Mouse (Mus musculus) MEL (cell line): Measurements from ENCODE around the gene Neurl4. TPM values are rescaled to one million over a fixed set of nuclear protein-coding genes. Genes with fewer than 3 reads are reported as not detected.
A peak's percentile ranks its signal among the peaks of the same experiment; 100 is the strongest.

Experiments used
- DNase-seq: peaks from one replicate; pipeline ENCODE4 v3.0.0; 2011; ENCODE audit warnings: low read depth, low spot score
- H3K27ac ChIP-seq: 2 replicates; pipeline ENCODE4 v1.5.1; 2012; ENCODE audit warnings: low read depth, mild to moderate bottlenecking, control low read depth, low read length, moderate library complexity; ENCODE audit not compliant: control insufficient read depth
- H3K27me3 ChIP-seq, 2 experiments: fragments of 150-350 bp in 1 of 2; sonication (generic) in 1 of 2; 2 replicates each; pipeline ENCODE4 v1.6.1; 2012; ENCODE audit warnings: low read length in 2 of 2, mild to moderate bottlenecking in 2 of 2, improper control_type of control experiment in 1 of 2, moderate library complexity in 1 of 2; ENCODE audit not compliant: insufficient read depth in 2 of 2, control insufficient read depth in 1 of 2
- H3K36me3 ChIP-seq, 2 experiments: 2 replicates each; pipeline ENCODE4 v1.6.1; 2012 to 2014; ENCODE audit warnings: low read length in 2 of 2, improper control_type of control experiment in 1 of 2, inconsistent platforms in 1 of 2, mild to moderate bottlenecking in 1 of 2; ENCODE audit not compliant: insufficient read depth in 2 of 2, control insufficient read depth in 1 of 2
- H3K4me1 ChIP-seq, 2 experiments: fragments of 150-350 bp in 1 of 2; sonication (generic) in 1 of 2; 2 replicates each; pipeline ENCODE4 v1.6.1; 2012; ENCODE audit warnings: low read length in 2 of 2, improper control_type of control experiment in 1 of 2, mild to moderate bottlenecking in 1 of 2; ENCODE audit not compliant: insufficient read depth in 2 of 2, control insufficient read depth in 1 of 2
- H3K4me3 ChIP-seq, 2 experiments: fragments of 150-350 bp in 1 of 2; sonication (generic) in 1 of 2; 2 replicates each; pipeline ENCODE4 v1.5.1; 2012; ENCODE audit warnings: low read depth in 2 of 2, low read length in 2 of 2, mild to moderate bottlenecking in 2 of 2, moderate library complexity in 2 of 2, control low read depth in 1 of 2, improper control_type of control experiment in 1 of 2; ENCODE audit not compliant: control insufficient read depth in 1 of 2, insufficient read depth in 1 of 2
- H3K79me2 ChIP-seq: 2 replicates; pipeline ENCODE4 v1.6.1; 2012; ENCODE audit warnings: mild to moderate bottlenecking, low read length, moderate library complexity; ENCODE audit not compliant: control insufficient read depth, poor library complexity, insufficient read depth
- H3K9ac ChIP-seq: 2 replicates; pipeline ENCODE4 v1.6.1; 2012; ENCODE audit warnings: low read depth, mild to moderate bottlenecking, control low read depth, low read length, moderate library complexity; ENCODE audit not compliant: control insufficient read depth, poor library complexity, severe bottlenecking
- H3K9me3 ChIP-seq: fragments of 150-350 bp; sonication (generic); replicated peaks from 2 replicates; pipeline ENCODE4 v1.6.1; 2012; ENCODE audit warnings: mild to moderate bottlenecking, low read length, improper control_type of control experiment, moderate library complexity; ENCODE audit not compliant: insufficient read depth
- CHD1 ChIP-seq: IDR thresholded peaks from 2 replicates; pipeline ENCODE4 v1.6.1; 2012; ENCODE audit warnings: low read depth, mild to moderate bottlenecking, inconsistent platforms, low read length, improper control_type of control experiment
- CHD2 ChIP-seq: IDR thresholded peaks from 2 replicates; pipeline ENCODE4 v1.6.1; 2011; ENCODE audit warnings: low read length, improper control_type of control experiment
- CTCF ChIP-seq, 3 experiments: IDR thresholded peaks in 2 of 3; conservative IDR thresholded peaks in 1 of 3; 2 replicates each; pipeline ENCODE4 v1.5.1; 2011 to 2012; ENCODE audit warnings: low read length in 3 of 3, low read depth in 2 of 3, mild to moderate bottlenecking in 2 of 3, improper control_type of control experiment in 1 of 3, inconsistent platforms in 1 of 3, mixed read lengths in 1 of 3, moderate library complexity in 1 of 3; ENCODE audit not compliant: control insufficient read depth in 1 of 3, insufficient read depth in 1 of 3, poor library complexity in 1 of 3, severe bottlenecking in 1 of 3
- EP300 ChIP-seq, 2 experiments: IDR thresholded peaks; 2 replicates each; pipeline ENCODE4 v1.6.1; 2011; ENCODE audit warnings: improper control_type of control experiment in 2 of 2, low read length in 2 of 2, low read depth in 1 of 2, mild to moderate bottlenecking in 1 of 2
- ETS1 ChIP-seq: IDR thresholded peaks from 2 replicates; pipeline ENCODE4 v1.6.1; 2012; ENCODE audit warnings: low read depth, mild to moderate bottlenecking, inconsistent platforms, low read length, improper control_type of control experiment, moderate library complexity
- GATA1 ChIP-seq: IDR thresholded peaks from 2 replicates; pipeline ENCODE4 v1.6.1; 2011; ENCODE audit warnings: low read depth, low read length, improper control_type of control experiment
- HCFC1 ChIP-seq: IDR thresholded peaks from 2 replicates; pipeline ENCODE4 v1.6.1; 2012; ENCODE audit warnings: low read depth, mild to moderate bottlenecking, inconsistent platforms, low read length, improper control_type of control experiment, moderate library complexity
- JUND ChIP-seq: IDR thresholded peaks from 2 replicates; pipeline ENCODE4 v1.6.1; 2011; ENCODE audit warnings: low read depth, mild to moderate bottlenecking, improper control_type of control experiment, low read length
- KAT2A ChIP-seq: conservative IDR thresholded peaks from 2 replicates; pipeline ENCODE4 v1.6.1; 2012; ENCODE audit warnings: low read depth, low read length, improper control_type of control experiment, inconsistent platforms
- MAX ChIP-seq: IDR thresholded peaks from 2 replicates; pipeline ENCODE4 v1.6.1; 2011; ENCODE audit warnings: low read length, improper control_type of control experiment
- MEF2A ChIP-seq: IDR thresholded peaks from 2 replicates; pipeline ENCODE4 v1.6.1; 2014; ENCODE audit warnings: low read depth, mild to moderate bottlenecking, inconsistent platforms, low read length, improper control_type of control experiment; ENCODE audit not compliant: poor library complexity, insufficient replicate concordance, severe bottlenecking; ENCODE audit errors: extremely low read depth
- MXI1 ChIP-seq: IDR thresholded peaks from 2 replicates; pipeline ENCODE4 v1.6.1; 2011; ENCODE audit warnings: mild to moderate bottlenecking, low read depth, low read length, improper control_type of control experiment
- MYC ChIP-seq: IDR thresholded peaks from 2 replicates; pipeline ENCODE4 v1.6.1; 2011; ENCODE audit warnings: low read depth, mild to moderate bottlenecking, low read length, improper control_type of control experiment, moderate library complexity
- NELFE ChIP-seq: IDR thresholded peaks from 2 replicates; pipeline ENCODE4 v1.6.1; 2011; ENCODE audit warnings: low read depth, low read length, improper control_type of control experiment
- NRF1 ChIP-seq: IDR thresholded peaks from 2 replicates; pipeline ENCODE4 v1.6.1; 2014; ENCODE audit warnings: low read depth, mild to moderate bottlenecking, inconsistent platforms, low read length, improper control_type of control experiment, moderate library complexity; ENCODE audit not compliant: poor library complexity, insufficient read depth, severe bottlenecking
- POLR2A ChIP-seq, 2 experiments: IDR thresholded peaks; 2 replicates each; pipeline ENCODE4 v1.6.1; 2011 to 2012; ENCODE audit warnings: low read length in 2 of 2, mild to moderate bottlenecking in 2 of 2, control low read depth in 1 of 2, improper control_type of control experiment in 1 of 2, low read depth in 1 of 2, moderate library complexity in 1 of 2; ENCODE audit not compliant: control insufficient read depth in 1 of 2, insufficient read depth in 1 of 2, poor library complexity in 1 of 2
- POLR2AphosphoS2 ChIP-seq: IDR thresholded peaks from 2 replicates; pipeline ENCODE4 v1.6.1; 2011; ENCODE audit warnings: low read length, improper control_type of control experiment
- RCOR1 ChIP-seq: IDR thresholded peaks from 2 replicates; pipeline ENCODE4 v1.6.1; 2012; ENCODE audit warnings: low read depth, mild to moderate bottlenecking, inconsistent platforms, low read length, improper control_type of control experiment
- SIN3A ChIP-seq: IDR thresholded peaks from 2 replicates; pipeline ENCODE4 v1.6.1; 2012; ENCODE audit warnings: low read length, improper control_type of control experiment, inconsistent platforms
- TAL1 ChIP-seq: IDR thresholded peaks from 2 replicates; pipeline ENCODE4 v1.6.1; 2012; ENCODE audit warnings: mild to moderate bottlenecking, inconsistent platforms, low read length, moderate library complexity, mixed read lengths
- TBP ChIP-seq: IDR thresholded peaks from 2 replicates; pipeline ENCODE4 v1.8.0; 2011; ENCODE audit warnings: low read depth, low read length, improper control_type of control experiment
- TCF12 ChIP-seq: IDR thresholded peaks from 2 replicates; pipeline ENCODE4 v1.6.1; 2014; ENCODE audit warnings: low read depth, mild to moderate bottlenecking, inconsistent platforms, low read length, improper control_type of control experiment, moderate library complexity
- UBTF ChIP-seq: IDR thresholded peaks from 2 replicates; pipeline ENCODE4 v1.6.1; 2012; ENCODE audit warnings: low read depth, mild to moderate bottlenecking, inconsistent platforms, low read length, improper control_type of control experiment, moderate library complexity, borderline replicate concordance; ENCODE audit not compliant: insufficient read depth
- USF1 ChIP-seq: IDR thresholded peaks from 2 replicates; pipeline ENCODE4 v1.6.1; 2014; ENCODE audit warnings: low read depth, mild to moderate bottlenecking, inconsistent platforms, low read length, improper control_type of control experiment, moderate library complexity
- ZC3H11A ChIP-seq: IDR thresholded peaks from 2 replicates; pipeline ENCODE4 v1.6.1; 2012; ENCODE audit warnings: low read depth, mild to moderate bottlenecking, inconsistent platforms, low read length, improper control_type of control experiment
- ZKSCAN1 ChIP-seq: IDR thresholded peaks from 2 replicates; pipeline ENCODE4 v1.6.1; 2012; ENCODE audit warnings: low read depth, mild to moderate bottlenecking, inconsistent platforms, low read length, improper control_type of control experiment, moderate library complexity
- ZMIZ1 ChIP-seq: IDR thresholded peaks from 2 replicates; pipeline ENCODE4 v1.6.1; 2012; ENCODE audit warnings: low read depth, mild to moderate bottlenecking, inconsistent platforms, low read length, improper control_type of control experiment, moderate library complexity
- ZNF384 ChIP-seq: IDR thresholded peaks from 2 replicates; pipeline ENCODE4 v1.6.1; 2012; ENCODE audit warnings: low read depth, mild to moderate bottlenecking, inconsistent platforms, low read length, improper control_type of control experiment
- polyA plus RNA-seq, 2 experiments: library from polyadenylated mRNA; stranded (reverse) in 1 of 2; unstranded in 1 of 2; fragments of >175 nt in 1 of 2; fragments of >200 nt in 1 of 2; gene quantifications; 2 replicates each; pipeline versions ENCODE4 v1.2.1 to v1.2.4; 2012; ENCODE audit warnings: low replicate concordance in 2 of 2, low read depth in 1 of 2; ENCODE audit not compliant: insufficient read length in 2 of 2, insufficient read depth in 1 of 2, missing spikeins in 1 of 2
- total RNA-seq: library from RNA; depleted of rRNA; stranded (reverse); fragments of 300-350 nt; gene quantifications from 2 replicates; pipeline ENCODE4 v1.2.3, GENCODE M21; 2012

Gene Neurl4
- total and polyA plus RNA-seq, 3 experiments: 50.9 to 58.0 TPM; not detected in 1

- H3K36me3 ChIP-seq: peaks cover 0 to 15% of the 10 kb centered on the region in 2 experiments; a peak in 2 of 4 replicates
- no peak overlapping the region for H3K27ac ChIP-seq
- H3K4me3 ChIP-seq: no peak overlapping the region
- TF ChIP-seq SIN3A (0 out of 2 replicates have a peak, but pooled peaks have one; percentile 24), KAT2A (no peak), POLR2A (IDR thresholded peaks at IDR 0.05; ENCODE audit: control insufficient read depth in 1 of 2, insufficient read depth in 1 of 2, low read depth in 1 of 2, low read length in 2 of 2, poor library complexity in 1 of 2) (no peak), EP300 (IDR thresholded peaks at IDR 0.05; ENCODE audit: low read depth in 1 of 2, low read length in 2 of 2) (peak; percentile 26 to 49; a peak in 3 of 4 replicates), TAL1 (0 out of 2 replicates have a peak, but pooled peaks have one; percentile 13), ZMIZ1 (no peak), CHD1 (no peak), TBP (no peak), MYC (peak; percentile 21; the same call in 1 of the 2 replicates), ETS1 (0 out of 2 replicates have a peak, but pooled peaks have one; percentile 5), GATA1 (no peak; the same call in none of the 2 replicates), MXI1 (0 out of 2 replicates have a peak, but pooled peaks have one; percentile 38), CHD2 (no peak), ZNF384 (peak; percentile 5), MAX (no peak)
- H3K79me2 ChIP-seq: no peaks in the 10 kb centered on the region; the same call in none of the 2 replicates
- H3K27me3 ChIP-seq: no peaks in the 10 kb centered on the region
- H3K9ac ChIP-seq: no peak overlapping the region
- peaks cover 13 to 27% of the 10 kb centered on the region in 2 experiments for H3K4me1 ChIP-seq
- H3K9me3 ChIP-seq: no peaks in the 10 kb centered on the region
- DNase-seq: peak; percentile 73
Measured at GRCm38 (mm10) chr11:69891482-69891881, 9.4 kb upstream of the Neurl4 start.

- peak; percentile 74 for DNase-seq
- Histone ChIP-seq H3K4me3 (peak overlapping the region; percentile 47 to 72), H3K79me2 (no peaks in the 10 kb centered on the region; the same call in none of the 2 replicates), H3K4me1 (peaks cover 13 to 25% of the 10 kb centered on the region in 2 experiments), H3K9me3 (no peaks in the 10 kb centered on the region), H3K27ac (peak overlapping the region; percentile 71), H3K27me3 (no peaks in the 10 kb centered on the region), H3K36me3 (peaks cover 0 to 15% of the 10 kb centered on the region in 2 experiments; a peak in 2 of 4 replicates), H3K9ac (peak overlapping the region; percentile 68)
- TF ChIP-seq CHD2 (peak; percentile 26; the same call in 1 of the 2 replicates), POLR2AphosphoS2 (no peak), NELFE (no peak), ZMIZ1 (no peak), ETS1 (peak; percentile 30; the same call in 1 of the 2 replicates), ZC3H11A (no peak), NRF1 (no peak), JUND (no peak), ZKSCAN1 (no peak), UBTF (no peak), EP300 (IDR thresholded peaks at IDR 0.05; ENCODE audit: low read depth in 1 of 2, low read length in 2 of 2) (peak in 1 of 2 experiments; percentile 67; a peak in 3 of 4 replicates), CHD1 (no peak), MYC (no peak), MEF2A (no peak), HCFC1 (peak; percentile 54; the same call in 1 of the 2 replicates), MXI1 (no peak), MAX (no peak), USF1 (no peak), SIN3A (peak; percentile 39; the same call in 1 of the 2 replicates), CTCF (IDR thresholded peaks at IDR 0.05 in 2 of 3, conservative IDR thresholded peaks at IDR 0.05 in 1 of 3; ENCODE audit: control insufficient read depth in 1 of 3, insufficient read depth in 1 of 3, low read depth in 2 of 3, low read length in 3 of 3, poor library complexity in 1 of 3, severe bottlenecking in 1 of 3) (no peak), RCOR1 (no peak), ZNF384 (no peak), TCF12 (no peak), POLR2A (IDR thresholded peaks at IDR 0.05; ENCODE audit: control insufficient read depth in 1 of 2, insufficient read depth in 1 of 2, low read depth in 1 of 2, low read length in 2 of 2, poor library complexity in 1 of 2) (0 out of 4 replicates have a peak, but pooled peaks of 1 of the 2 experiments have one; percentile 14)
Measured at GRCm38 (mm10) chr11:69894671-69895070, 6.2 kb upstream of the Neurl4 start.
